Mouse (Mus musculus): Measurements from ENCODE around the gene Fbxo7.

- TF ChIP-seq CTCF (IDR thresholded peaks at IDR 0.05; ENCODE audit: borderline replicate concordance, control insufficient read depth, extremely low read depth, insufficient read depth, low read length, poor library complexity) (no peak), POLR2A (IDR thresholded peaks at IDR 0.05; ENCODE audit: control insufficient read depth, extremely low read depth, insufficient read depth, low read length, poor library complexity) (no peak)
Observed at GRCm38 (mm10) chr10:86060267-86060666, 38.5 kb downstream of the Fbxo7 start.
